Mouse (Mus musculus) thymus, adult 2 months (tissue): Measurements from ENCODE around the gene Dgki. TPM values are rescaled to one million over a fixed set of nuclear protein-coding genes. Genes with fewer than 3 reads are reported as not detected.
A peak's percentile ranks its signal among the peaks of the same experiment; 100 is the strongest.

Experiments
- DNase-seq: peaks from one replicate; pipeline ENCODE4 v3.0.0; 2021
- H3K27ac ChIP-seq: fragments of 200-500 bp; 2 replicates; pipeline ENCODE4 v1.5.1; 2012; ENCODE audit warnings: low read length, control low read depth; ENCODE audit not compliant: control insufficient read depth, insufficient read depth
- H3K27me3 ChIP-seq: fragments of 200-500 bp; 2 replicates; pipeline ENCODE4 v1.6.1; 2012; ENCODE audit warnings: mild to moderate bottlenecking, low read length, moderate library complexity, mixed read lengths; ENCODE audit not compliant: control insufficient read depth, insufficient read depth
- H3K36me3 ChIP-seq: fragments of 200-500 bp; 2 replicates; pipeline ENCODE4 v1.6.1; 2012; ENCODE audit warnings: mild to moderate bottlenecking, low read length, moderate library complexity; ENCODE audit not compliant: control insufficient read depth, insufficient read depth
- H3K4me1 ChIP-seq: fragments of 200-500 bp; replicated peaks from 2 replicates; pipeline ENCODE4 v1.6.1; 2012; ENCODE audit warnings: low read length; ENCODE audit not compliant: control insufficient read depth, insufficient read depth
- H3K4me3 ChIP-seq: fragments of 200-500 bp; 2 replicates; pipeline ENCODE4 v1.5.1; 2012; ENCODE audit warnings: mild to moderate bottlenecking, low read length, control low read depth, moderate library complexity; ENCODE audit not compliant: control insufficient read depth, insufficient read depth
- CTCF ChIP-seq: fragments of 200-500 bp; IDR thresholded peaks from 2 replicates; pipeline ENCODE4 v1.5.1; 2012; ENCODE audit warnings: mild to moderate bottlenecking, control low read depth, low read length, moderate library complexity, borderline replicate concordance; ENCODE audit not compliant: control insufficient read depth, poor library complexity, insufficient read depth; ENCODE audit errors: extremely low read depth
- POLR2A ChIP-seq: fragments of 200-500 bp; IDR thresholded peaks from 2 replicates; pipeline ENCODE4 v1.6.1; 2012; ENCODE audit warnings: mild to moderate bottlenecking, low read length, control low read depth, moderate library complexity; ENCODE audit not compliant: control insufficient read depth, poor library complexity, insufficient read depth; ENCODE audit errors: extremely low read depth
- WGBS: fragments of 180-500 bp; shearing (Covaris S2); methylation state at CpG from one replicate; pipeline ENCODE4 v1.1.7; 2018; 5-methylcytosine and 5-hydroxymethylcytosine counted together
- polyA plus RNA-seq: library from polyadenylated mRNA; depleted of rRNA; stranded (reverse); fragments of >200 nt; gene quantifications from 2 replicates; pipeline ENCODE4 v1.2.3, GENCODE M21; 2012

Dgki gene
- polyA plus RNA-seq, 1 experiment: 0.15 TPM

GRCm38 (mm10) chr6:37054435-37055020 is 245.5 kb downstream of the Dgki start:
- H3K4me3 ChIP-seq: no peak overlapping the region
- TF ChIP-seq CTCF (no peak), POLR2A (no peak)
- H3K27ac ChIP-seq: no peak overlapping the region
- no peak for DNase-seq
- no peaks in the 10 kb centered on the region for H3K4me1 ChIP-seq
- 40% methylated on average over 6 of the region's 6 CpGs for WGBS
- H3K27me3 ChIP-seq: no peaks in the 10 kb centered on the region
- H3K36me3 ChIP-seq: no peaks in the 10 kb centered on the region

- no peak for TF ChIP-seq CTCF
- Histone ChIP-seq H3K4me1 (no peaks in the 10 kb centered on the region), H3K27ac (no peak overlapping the region), H3K4me3 (no peak overlapping the region), H3K27me3 (no peaks in the 10 kb centered on the region), H3K36me3 (no peaks in the 10 kb centered on the region)
- no peak for DNase-seq
- 72% methylated on average over 2 of the region's 2 CpGs for WGBS
Observed at GRCm38 (mm10) chr6:37053411-37053810, 246.6 kb downstream of the Dgki start.

- H3K27ac ChIP-seq: no peak overlapping the region
- no peak overlapping the region for H3K4me3 ChIP-seq
- WGBS: 85% methylated on average over 5 of the region's 5 CpGs
- DNase-seq: no peak
- no peak for TF ChIP-seq POLR2A
- TF ChIP-seq CTCF: no peak
- H3K27me3 ChIP-seq: no peaks in the 10 kb centered on the region
- H3K4me1 ChIP-seq: no peaks in the 10 kb centered on the region
- H3K36me3 ChIP-seq: no peaks in the 10 kb centered on the region
Observed at GRCm38 (mm10) chr6:37051652-37052051, 248.3 kb downstream of the Dgki start.

GRCm38 (mm10) chr6:37051150-37051549 is 248.8 kb downstream of the Dgki start:
- no peak for TF ChIP-seq POLR2A
- no peak for TF ChIP-seq CTCF
- 100% methylated on average over 1 of the region's 1 CpGs for WGBS
- Histone ChIP-seq H3K4me1 (no peaks in the 10 kb centered on the region), H3K4me3 (no peak overlapping the region), H3K27ac (no peak overlapping the region), H3K36me3 (no peaks in the 10 kb centered on the region), H3K27me3 (no peaks in the 10 kb centered on the region)
- no peak for DNase-seq

DNA sequence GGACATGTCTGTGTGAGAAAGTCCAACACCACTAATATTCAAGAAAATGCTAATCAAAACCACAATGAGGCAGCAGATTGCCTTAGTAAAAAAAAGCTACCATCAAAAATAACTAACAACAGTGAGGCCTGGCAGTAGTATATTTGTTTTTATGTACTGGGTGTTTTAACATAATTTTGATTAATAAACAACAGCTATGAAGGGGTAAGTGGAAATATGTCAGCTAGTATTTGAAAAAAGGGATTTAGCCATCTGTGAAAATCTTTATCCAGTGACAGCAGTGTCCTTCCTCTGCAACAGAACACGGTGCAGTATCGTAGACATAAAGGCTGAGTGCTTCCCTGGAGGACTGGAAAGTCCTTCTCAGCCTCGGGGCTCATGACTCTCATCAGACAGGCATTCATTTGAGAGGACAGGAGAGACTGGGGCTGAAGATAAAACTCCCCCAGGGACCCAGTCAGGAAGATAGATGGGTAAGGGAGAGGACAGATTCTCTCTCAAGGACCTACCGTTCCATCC is 252.3 kb downstream of the Dgki start:
- Histone ChIP-seq H3K4me1 (no peaks in the 10 kb centered on the region), H3K36me3 (no peaks in the 10 kb centered on the region), H3K4me3 (no peak overlapping the region), H3K27me3 (no peaks in the 10 kb centered on the region), H3K27ac (no peak overlapping the region)
- DNase-seq: no peak
- no peak for TF ChIP-seq POLR2A
- TF ChIP-seq CTCF: no peak
- 88% methylated on average over 4 of the region's 4 CpGs for WGBS

GRCm38 (mm10) chr6:37046152-37046788 is 253.7 kb downstream of the Dgki start:
- Histone ChIP-seq H3K4me1 (no peaks in the 10 kb centered on the region), H3K4me3 (no peak overlapping the region), H3K27me3 (no peaks in the 10 kb centered on the region), H3K27ac (no peak overlapping the region), H3K36me3 (no peaks in the 10 kb centered on the region)
- no peak for TF ChIP-seq POLR2A
- no peak for TF ChIP-seq CTCF
- peak; percentile 18 for DNase-seq
- WGBS: 53% methylated on average over 4 of the region's 4 CpGs
